Mouse (Mus musculus) CH12.LX (cell line): ENCODE measurements around the gene Adamts20. TPM values are rescaled to one million over a fixed set of nuclear protein-coding genes. Genes with fewer than 3 reads are reported as not detected.

Experiments
- DNase-seq: peaks from one replicate; pipeline ENCODE4 v3.0.0-alpha.2; 2013; ENCODE audit errors: extremely low read depth
- H3K27ac ChIP-seq: 2 replicates; pipeline ENCODE4 v1.5.1; 2012; ENCODE audit warnings: low read depth, mild to moderate bottlenecking, control low read depth, moderate library complexity; ENCODE audit not compliant: insufficient read depth
- H3K27me3 ChIP-seq: replicated peaks from 2 replicates; pipeline ENCODE3; 2012; ENCODE audit warnings: inconsistent platforms
- H3K36me3 ChIP-seq, 2 experiments: replicated peaks in 1 of 2; 2 replicates each; pipeline versions ENCODE3 to v1.6.1; 2012; ENCODE audit warnings: inconsistent platforms in 1 of 2, low read length in 1 of 2, mild to moderate bottlenecking in 1 of 2, mixed read lengths in 1 of 2, moderate library complexity in 1 of 2; ENCODE audit not compliant: control insufficient read depth in 1 of 2, insufficient read depth in 1 of 2
- H3K4me1 ChIP-seq, 2 experiments: 2 replicates each; pipeline ENCODE4 v1.6.1; 2012; ENCODE audit warnings: inconsistent platforms in 1 of 2, moderate library complexity in 1 of 2; ENCODE audit not compliant: insufficient read depth in 2 of 2, control insufficient read depth in 1 of 2
- H3K4me2 ChIP-seq: 2 replicates; pipeline ENCODE4 v1.6.1; 2012; ENCODE audit warnings: low read depth, mild to moderate bottlenecking, control low read depth; ENCODE audit not compliant: poor library complexity, insufficient read depth, severe bottlenecking
- H3K4me3 ChIP-seq, 3 experiments: fragments of 150-350 bp in 1 of 3; sonication (generic) in 1 of 3; replicated peaks in 1 of 3; 2 replicates each; pipeline versions ENCODE3 to v1.5.1; 2011 to 2012; ENCODE audit warnings: low read depth in 2 of 3, low read length in 2 of 3, mild to moderate bottlenecking in 2 of 3, moderate library complexity in 2 of 3, control low read depth in 1 of 3, improper control_type of control experiment in 1 of 3, inconsistent platforms in 1 of 3, mixed read lengths in 1 of 3; ENCODE audit not compliant: poor library complexity in 1 of 3
- H3K79me2 ChIP-seq: replicated peaks from 2 replicates; pipeline ENCODE4 v1.6.1; 2012; ENCODE audit warnings: mild to moderate bottlenecking, moderate library complexity; ENCODE audit not compliant: control insufficient read depth, poor library complexity, insufficient read depth, severe bottlenecking; ENCODE audit errors: extremely low read depth
- H3K9ac ChIP-seq: 2 replicates; pipeline ENCODE4 v1.6.1; 2012; ENCODE audit warnings: low read depth, mild to moderate bottlenecking, control low read depth, moderate library complexity; ENCODE audit not compliant: insufficient read depth
- H3K9me3 ChIP-seq: replicated peaks from 2 replicates; pipeline ENCODE3; 2012; ENCODE audit warnings: low read length, inconsistent platforms, mixed read lengths
- BHLHE40 ChIP-seq: IDR thresholded peaks from 2 replicates; pipeline ENCODE4 v1.6.1; 2011; ENCODE audit warnings: mild to moderate bottlenecking, low read depth, low read length, improper control_type of control experiment
- CTCF ChIP-seq, 2 experiments: IDR thresholded peaks in 1 of 2; conservative IDR thresholded peaks in 1 of 2; 2 replicates each; pipeline ENCODE4 v1.5.1; 2011 to 2012; ENCODE audit warnings: low read depth in 2 of 2, low read length in 2 of 2, improper control_type of control experiment in 1 of 2, inconsistent platforms in 1 of 2, mild to moderate bottlenecking in 1 of 2, moderate library complexity in 1 of 2
- HCFC1 ChIP-seq: IDR thresholded peaks from 2 replicates; pipeline ENCODE4 v1.6.1; 2012; ENCODE audit warnings: low read depth, mild to moderate bottlenecking, inconsistent platforms, low read length, improper control_type of control experiment
- JUN ChIP-seq: IDR thresholded peaks from 2 replicates; pipeline ENCODE4 v1.6.1; 2011; ENCODE audit warnings: low read depth, mild to moderate bottlenecking, low read length, improper control_type of control experiment, moderate library complexity; ENCODE audit not compliant: insufficient read depth
- JUND ChIP-seq: conservative IDR thresholded peaks from 2 replicates; pipeline ENCODE4 v1.6.1; 2011; ENCODE audit warnings: low read depth, low read length, improper control_type of control experiment
- MAZ ChIP-seq: IDR thresholded peaks from 2 replicates; pipeline ENCODE4 v1.6.1; 2012; ENCODE audit warnings: low read depth, mild to moderate bottlenecking, inconsistent platforms, low read length, improper control_type of control experiment, moderate library complexity
- MEF2A ChIP-seq: IDR thresholded peaks from 2 replicates; pipeline ENCODE4 v1.6.1; 2014; ENCODE audit warnings: low read depth, mild to moderate bottlenecking, inconsistent platforms, low read length, improper control_type of control experiment, borderline replicate concordance
- MXI1 ChIP-seq: IDR thresholded peaks from 2 replicates; pipeline ENCODE4 v1.6.1; 2011; ENCODE audit warnings: mild to moderate bottlenecking, low read depth, low read length, improper control_type of control experiment
- MYC ChIP-seq: IDR thresholded peaks from 2 replicates; pipeline ENCODE4 v1.6.1; 2011; ENCODE audit warnings: low read depth, mild to moderate bottlenecking, improper control_type of control experiment, low read length
- NELFE ChIP-seq: IDR thresholded peaks from 2 replicates; pipeline ENCODE4 v1.6.1; 2011; ENCODE audit warnings: low read depth, low read length, improper control_type of control experiment
- POLR2AphosphoS2 ChIP-seq: IDR thresholded peaks from 2 replicates; pipeline ENCODE4 v1.6.1; 2011; ENCODE audit warnings: low read depth, low read length, improper control_type of control experiment
- RAD21 ChIP-seq: IDR thresholded peaks from 2 replicates; pipeline ENCODE4 v1.6.1; 2011; ENCODE audit warnings: low read depth, mild to moderate bottlenecking, low read length, improper control_type of control experiment, moderate library complexity
- RCOR1 ChIP-seq: conservative IDR thresholded peaks from 2 replicates; pipeline ENCODE4 v1.6.1; 2012; ENCODE audit warnings: low read depth, mild to moderate bottlenecking, inconsistent platforms, low read length, improper control_type of control experiment
- SMC3 ChIP-seq: IDR thresholded peaks from 2 replicates; pipeline ENCODE4 v1.6.1; 2011; ENCODE audit warnings: low read depth, low read length, improper control_type of control experiment
- ZKSCAN1 ChIP-seq: IDR thresholded peaks from 2 replicates; pipeline ENCODE4 v1.6.1; 2012; ENCODE audit warnings: low read depth, inconsistent platforms, low read length, improper control_type of control experiment, borderline replicate concordance
- dilution Hi-C: fragments of 300-500 bp; cut with MboI; formaldehyde crosslinking; loops from 2 replicates; pipeline ENCODE4 v1.14.3; 2020; ENCODE audit warnings: low sequenced_read_pairs; ENCODE audit not compliant: extremely low pct_unique_long_range_greater_than_20kb, extremely low pct_ligation_motif_present
- in situ Hi-C: fragments of 300-500 bp; cut with MboI; formaldehyde crosslinking; loops from 3 replicates; pipeline ENCODE4 v1.14.3; 2019; ENCODE audit warnings: low sequenced_read_pairs, low pct_ligation_motif_present, low pct_unique_long_range_greater_than_20kb, mixed read lengths
- polyA plus RNA-seq: library from polyadenylated mRNA; unstranded; fragments of >175 nt; gene quantifications from 2 replicates; pipeline ENCODE4 v1.2.1, GENCODE M21; 2012; ENCODE audit warnings: low read depth; ENCODE audit not compliant: insufficient read length
- total RNA-seq, 2 experiments: library from RNA; depleted of rRNA; stranded (reverse); fragments of 300-350 nt in 1 of 2; fragments of >200 nt in 1 of 2; gene quantifications; 2 replicates each; pipeline ENCODE4 v1.2.3; 2012 to 2014

Adamts20 gene
- total and polyA plus RNA-seq, 3 experiments = 0.37 to 1.5 (median 0.68) TPM

DNA sequence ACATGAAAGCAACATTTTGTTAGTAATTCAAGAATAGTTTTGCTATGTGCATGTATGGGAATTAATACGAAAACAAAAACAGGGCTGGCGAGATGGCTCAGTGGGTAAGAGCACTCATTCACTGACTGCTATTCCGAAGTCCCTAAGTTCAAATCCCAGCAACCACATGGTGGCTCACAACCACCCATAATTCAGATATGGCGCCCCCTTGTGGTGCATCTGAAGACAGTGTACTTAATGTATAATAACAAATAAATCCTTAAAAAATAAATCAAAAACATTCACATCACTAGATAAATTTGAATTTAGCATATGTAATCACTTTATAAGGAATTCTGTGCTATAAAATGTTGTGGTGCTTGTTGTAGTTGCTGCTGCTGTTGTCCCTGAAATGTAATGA is 225.6 kb downstream of the Adamts20 start:
- Histone ChIP-seq H3K27ac (no peak overlapping the region), H3K27me3 (no peaks in the 10 kb centered on the region), H3K9ac (no peak overlapping the region), H3K4me1 (no peaks in the 10 kb centered on the region), H3K4me2 (no peak overlapping the region), H3K36me3 (no peaks in the 10 kb centered on the region), H3K4me3 (no peak overlapping the region), H3K9me3 (no peaks in the 10 kb centered on the region), H3K79me2 (no peaks in the 10 kb centered on the region)
- peak; percentile 29 for DNase-seq
- in situ Hi-C loops = no loop called here
- dilution Hi-C loops = no loop called here
- TF ChIP-seq RAD21 (peak; percentile 9), CTCF (conservative IDR thresholded peaks at IDR 0.05 in 1 of 2, IDR thresholded peaks at IDR 0.05 in 1 of 2; ENCODE audit: low read depth in 2 of 2, low read length in 2 of 2) (peak; percentile 31 to 67; a peak in 2 of 4 replicates), SMC3 (peak; percentile 33; the same call in 1 of the 2 replicates), ZKSCAN1 (no peak)

- Histone ChIP-seq H3K4me3 (no peak overlapping the region), H3K36me3 (no peaks in the 10 kb centered on the region), H3K79me2 (no peaks in the 10 kb centered on the region), H3K4me2 (no peak overlapping the region), H3K27me3 (no peaks in the 10 kb centered on the region), H3K9ac (no peak overlapping the region), H3K27ac (no peak overlapping the region), H3K9me3 (no peaks in the 10 kb centered on the region), H3K4me1 (no peaks in the 10 kb centered on the region)
- in situ Hi-C loops = no loop called here
- no peak for DNase-seq
- TF ChIP-seq BHLHE40 = no peak
- no peak for TF ChIP-seq JUND
- no peak for TF ChIP-seq MYC
- no peak for TF ChIP-seq MAZ
- TF ChIP-seq POLR2AphosphoS2 = no peak
- TF ChIP-seq JUN = no peak
- no peak for TF ChIP-seq HCFC1
- no peak for TF ChIP-seq ZKSCAN1
- no peak for TF ChIP-seq RCOR1
- no peak for TF ChIP-seq NELFE
- TF ChIP-seq MEF2A = no peak
- TF ChIP-seq MXI1 = no peak
- dilution Hi-C loops = no loop called here
Measured at GRCm38 (mm10) chr15:94239127-94239526, 226.1 kb downstream of the Adamts20 start.
